Mouse (Mus musculus) thymus, adult 2 months (tissue): ENCODE results near the gene Gm20388.

ENCODE experiments used
- CTCF ChIP-seq: fragments of 200-500 bp; IDR thresholded peaks from 2 replicates; pipeline ENCODE4 v1.5.1; 2012; ENCODE audit warnings: mild to moderate bottlenecking, control low read depth, low read length, moderate library complexity, borderline replicate concordance; ENCODE audit not compliant: control insufficient read depth, poor library complexity, insufficient read depth; ENCODE audit errors: extremely low read depth
- POLR2A ChIP-seq: fragments of 200-500 bp; IDR thresholded peaks from 2 replicates; pipeline ENCODE4 v1.6.1; 2012; ENCODE audit warnings: mild to moderate bottlenecking, low read length, control low read depth, moderate library complexity; ENCODE audit not compliant: control insufficient read depth, poor library complexity, insufficient read depth; ENCODE audit errors: extremely low read depth

DNA sequence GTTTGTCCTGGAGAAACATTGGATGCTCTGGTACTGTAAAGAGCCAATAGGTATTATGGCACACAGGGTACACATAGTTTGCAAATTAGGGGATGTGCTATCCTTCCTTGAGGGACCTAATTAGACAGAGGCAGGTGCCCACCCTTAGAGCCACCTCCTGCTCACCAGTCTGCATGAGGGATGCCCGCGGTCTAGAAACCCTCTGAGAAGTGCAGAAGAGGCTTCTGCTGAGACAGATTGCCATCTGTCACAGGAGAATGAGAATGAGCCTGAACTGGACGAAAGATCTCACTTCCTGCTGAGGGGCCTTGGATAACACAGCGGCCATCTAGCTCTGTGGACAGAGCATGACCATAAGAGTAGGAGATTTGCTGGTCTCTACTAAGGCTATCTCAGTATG, 3002.2 kb downstream of the Gm20388 start:
- TF ChIP-seq POLR2A (no peak), CTCF (no peak)
